Mouse (Mus musculus) MEL (cell line): ENCODE measurements around the gene Vangl1. TPM values are rescaled to one million over a fixed set of nuclear protein-coding genes. Genes with fewer than 3 reads are reported as not detected.
A peak's percentile ranks its signal among the peaks of the same experiment; 100 is the strongest.

ENCODE experiments used
- DNase-seq: peaks from one replicate; pipeline ENCODE4 v3.0.0; 2011; ENCODE audit warnings: low read depth, low spot score
- H3K27ac ChIP-seq: 2 replicates; pipeline ENCODE4 v1.5.1; 2012; ENCODE audit warnings: low read depth, mild to moderate bottlenecking, control low read depth, low read length, moderate library complexity; ENCODE audit not compliant: control insufficient read depth
- H3K27me3 ChIP-seq, 2 experiments: fragments of 150-350 bp in 1 of 2; sonication (generic) in 1 of 2; 2 replicates each; pipeline ENCODE4 v1.6.1; 2012; ENCODE audit warnings: low read length in 2 of 2, mild to moderate bottlenecking in 2 of 2, improper control_type of control experiment in 1 of 2, moderate library complexity in 1 of 2; ENCODE audit not compliant: insufficient read depth in 2 of 2, control insufficient read depth in 1 of 2
- H3K36me3 ChIP-seq, 2 experiments: 2 replicates each; pipeline ENCODE4 v1.6.1; 2012 to 2014; ENCODE audit warnings: low read length in 2 of 2, improper control_type of control experiment in 1 of 2, inconsistent platforms in 1 of 2, mild to moderate bottlenecking in 1 of 2; ENCODE audit not compliant: insufficient read depth in 2 of 2, control insufficient read depth in 1 of 2
- H3K4me1 ChIP-seq, 2 experiments: fragments of 150-350 bp in 1 of 2; sonication (generic) in 1 of 2; 2 replicates each; pipeline ENCODE4 v1.6.1; 2012; ENCODE audit warnings: low read length in 2 of 2, improper control_type of control experiment in 1 of 2, mild to moderate bottlenecking in 1 of 2; ENCODE audit not compliant: insufficient read depth in 2 of 2, control insufficient read depth in 1 of 2
- H3K4me3 ChIP-seq, 2 experiments: fragments of 150-350 bp in 1 of 2; sonication (generic) in 1 of 2; 2 replicates each; pipeline ENCODE4 v1.5.1; 2012; ENCODE audit warnings: low read depth in 2 of 2, low read length in 2 of 2, mild to moderate bottlenecking in 2 of 2, moderate library complexity in 2 of 2, control low read depth in 1 of 2, improper control_type of control experiment in 1 of 2; ENCODE audit not compliant: control insufficient read depth in 1 of 2, insufficient read depth in 1 of 2
- H3K79me2 ChIP-seq: 2 replicates; pipeline ENCODE4 v1.6.1; 2012; ENCODE audit warnings: mild to moderate bottlenecking, low read length, moderate library complexity; ENCODE audit not compliant: control insufficient read depth, poor library complexity, insufficient read depth
- H3K9ac ChIP-seq: 2 replicates; pipeline ENCODE4 v1.6.1; 2012; ENCODE audit warnings: low read depth, mild to moderate bottlenecking, control low read depth, low read length, moderate library complexity; ENCODE audit not compliant: control insufficient read depth, poor library complexity, severe bottlenecking
- H3K9me3 ChIP-seq: fragments of 150-350 bp; sonication (generic); replicated peaks from 2 replicates; pipeline ENCODE4 v1.6.1; 2012; ENCODE audit warnings: mild to moderate bottlenecking, low read length, improper control_type of control experiment, moderate library complexity; ENCODE audit not compliant: insufficient read depth
- CHD2 ChIP-seq: IDR thresholded peaks from 2 replicates; pipeline ENCODE4 v1.6.1; 2011; ENCODE audit warnings: low read length, improper control_type of control experiment
- CTCF ChIP-seq, 3 experiments: IDR thresholded peaks in 2 of 3; conservative IDR thresholded peaks in 1 of 3; 2 replicates each; pipeline ENCODE4 v1.5.1; 2011 to 2012; ENCODE audit warnings: low read length in 3 of 3, low read depth in 2 of 3, mild to moderate bottlenecking in 2 of 3, improper control_type of control experiment in 1 of 3, inconsistent platforms in 1 of 3, mixed read lengths in 1 of 3, moderate library complexity in 1 of 3; ENCODE audit not compliant: control insufficient read depth in 1 of 3, insufficient read depth in 1 of 3, poor library complexity in 1 of 3, severe bottlenecking in 1 of 3
- MYB ChIP-seq: IDR thresholded peaks from 2 replicates; pipeline ENCODE4 v1.6.1; 2011; ENCODE audit warnings: mild to moderate bottlenecking, low read depth, low read length, improper control_type of control experiment
- MYC ChIP-seq: IDR thresholded peaks from 2 replicates; pipeline ENCODE4 v1.6.1; 2011; ENCODE audit warnings: low read depth, mild to moderate bottlenecking, low read length, improper control_type of control experiment, moderate library complexity
- POLR2AphosphoS2 ChIP-seq: IDR thresholded peaks from 2 replicates; pipeline ENCODE4 v1.6.1; 2011; ENCODE audit warnings: low read length, improper control_type of control experiment
- RAD21 ChIP-seq: IDR thresholded peaks from 2 replicates; pipeline ENCODE4 v1.6.1; 2011; ENCODE audit warnings: mild to moderate bottlenecking, low read depth, low read length, improper control_type of control experiment
- RCOR1 ChIP-seq: IDR thresholded peaks from 2 replicates; pipeline ENCODE4 v1.6.1; 2012; ENCODE audit warnings: low read depth, mild to moderate bottlenecking, inconsistent platforms, low read length, improper control_type of control experiment
- SIN3A ChIP-seq: IDR thresholded peaks from 2 replicates; pipeline ENCODE4 v1.6.1; 2012; ENCODE audit warnings: low read length, improper control_type of control experiment, inconsistent platforms
- TAL1 ChIP-seq: IDR thresholded peaks from 2 replicates; pipeline ENCODE4 v1.6.1; 2012; ENCODE audit warnings: mild to moderate bottlenecking, inconsistent platforms, low read length, moderate library complexity, mixed read lengths
- UBTF ChIP-seq: IDR thresholded peaks from 2 replicates; pipeline ENCODE4 v1.6.1; 2012; ENCODE audit warnings: low read depth, mild to moderate bottlenecking, inconsistent platforms, low read length, improper control_type of control experiment, moderate library complexity, borderline replicate concordance; ENCODE audit not compliant: insufficient read depth
- polyA plus RNA-seq, 2 experiments: library from polyadenylated mRNA; stranded (reverse) in 1 of 2; unstranded in 1 of 2; fragments of >175 nt in 1 of 2; fragments of >200 nt in 1 of 2; gene quantifications; 2 replicates each; pipeline versions ENCODE4 v1.2.1 to v1.2.4; 2012; ENCODE audit warnings: low replicate concordance in 2 of 2, low read depth in 1 of 2; ENCODE audit not compliant: insufficient read length in 2 of 2, insufficient read depth in 1 of 2, missing spikeins in 1 of 2
- total RNA-seq: library from RNA; depleted of rRNA; stranded (reverse); fragments of 300-350 nt; gene quantifications from 2 replicates; pipeline ENCODE4 v1.2.3, GENCODE M21; 2012

The Vangl1 gene
- total and polyA plus RNA-seq, 3 experiments = 6.5 to 15.1 TPM; not detected in 1

DNA sequence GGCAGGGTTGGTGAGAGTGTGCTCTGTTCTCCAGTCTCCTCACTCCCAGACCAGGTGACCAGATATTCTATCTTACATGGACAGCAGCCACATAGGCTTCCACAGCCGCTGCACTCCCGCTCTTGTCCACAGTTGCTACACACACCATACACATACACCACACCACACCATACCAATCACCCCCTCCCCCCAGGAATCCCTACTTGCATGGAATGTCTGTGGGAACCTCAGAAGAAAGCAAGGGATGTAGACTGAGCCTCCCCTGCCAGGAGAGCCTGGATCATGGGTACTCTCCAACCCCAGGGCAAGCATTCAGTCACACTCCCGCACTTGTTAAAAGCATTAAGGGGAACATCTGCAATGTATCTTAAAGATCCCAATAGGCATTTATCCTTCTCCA is 48.4 kb upstream of the Vangl1 start:
- Histone ChIP-seq H3K9ac (no peak overlapping the region), H3K4me3 (no peak overlapping the region), H3K36me3 (no peaks in the 10 kb centered on the region), H3K27ac (no peak overlapping the region), H3K79me2 (no peaks in the 10 kb centered on the region), H3K27me3 (no peaks in the 10 kb centered on the region), H3K4me1 (no peaks in the 10 kb centered on the region), H3K9me3 (no peaks in the 10 kb centered on the region)
- TF ChIP-seq UBTF (no peak), SIN3A (no peak), TAL1 (no peak), MYB (no peak), RCOR1 (no peak)
- no peak for DNase-seq

DNA sequence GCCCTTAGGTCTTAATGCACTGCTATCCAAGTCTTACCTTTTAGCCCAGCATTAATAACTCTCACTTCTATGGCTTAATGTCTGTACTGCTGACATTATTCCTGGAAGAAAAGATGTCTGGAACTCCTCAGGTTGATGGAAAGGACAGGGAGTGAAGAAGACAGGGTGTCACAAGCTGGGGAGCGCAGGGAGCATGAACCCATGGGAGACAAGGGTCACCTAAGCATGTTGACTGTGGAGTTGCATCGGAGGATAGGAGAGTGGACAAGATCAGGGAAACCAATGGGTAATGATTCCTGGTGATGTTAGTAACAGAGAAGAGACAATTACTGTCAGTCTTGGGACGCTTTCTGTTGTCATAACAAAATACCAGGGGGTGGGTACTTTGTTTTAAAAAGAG is 46.4 kb upstream of the Vangl1 start:
- H3K27ac ChIP-seq = no peak overlapping the region
- no peaks in the 10 kb centered on the region for H3K36me3 ChIP-seq
- no peak overlapping the region for H3K9ac ChIP-seq
- H3K4me1 ChIP-seq = no peaks in the 10 kb centered on the region
- no peaks in the 10 kb centered on the region for H3K27me3 ChIP-seq
- TF ChIP-seq CHD2 (no peak), MYC (no peak), POLR2AphosphoS2 (no peak)
- TF ChIP-seq, all 39 proteins: peak for 0
- H3K79me2 ChIP-seq = no peaks in the 10 kb centered on the region
- H3K9me3 ChIP-seq = no peaks in the 10 kb centered on the region
- DNase-seq = no peak
- H3K4me3 ChIP-seq = no peak overlapping the region

DNA sequence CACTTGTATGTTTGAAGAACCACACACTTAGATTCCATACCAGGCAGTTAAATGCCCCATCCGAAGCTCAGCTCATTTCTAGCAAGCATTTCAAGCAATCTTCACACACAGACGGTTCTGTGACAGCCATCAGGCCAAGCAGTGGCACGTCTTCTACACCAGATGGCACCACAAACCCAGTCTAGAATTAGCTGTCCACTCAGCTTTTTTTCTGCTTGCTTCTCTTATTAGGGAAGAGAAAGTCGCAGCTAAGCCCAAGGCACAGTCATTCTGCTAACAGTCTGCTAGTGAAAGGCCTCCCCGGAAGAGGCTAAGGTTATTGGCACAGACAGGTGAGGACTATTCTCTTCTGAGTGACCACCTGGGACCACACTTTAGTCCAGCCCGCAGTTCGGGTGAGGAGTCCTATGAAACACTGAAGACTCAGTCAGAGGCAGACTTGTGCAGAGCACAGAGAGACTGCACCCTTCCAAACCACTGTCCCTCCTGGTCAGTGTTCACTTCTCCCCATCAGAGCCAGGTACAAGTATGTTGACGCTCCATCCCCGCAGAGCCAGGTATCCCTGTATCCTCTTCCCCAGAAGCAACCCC is 45.0 kb upstream of the Vangl1 start:
- no peaks in the 10 kb centered on the region for H3K9me3 ChIP-seq
- H3K27me3 ChIP-seq = no peaks in the 10 kb centered on the region
- no peak overlapping the region for H3K27ac ChIP-seq
- H3K9ac ChIP-seq = no peak overlapping the region
- no peak overlapping the region for H3K4me3 ChIP-seq
- no peak for DNase-seq
- no peaks in the 10 kb centered on the region for H3K36me3 ChIP-seq
- TF ChIP-seq TAL1 (no peak), RAD21 (peak; percentile 19), CTCF (IDR thresholded peaks at IDR 0.05 in 2 of 3, conservative IDR thresholded peaks at IDR 0.05 in 1 of 3; ENCODE audit: control insufficient read depth in 1 of 3, insufficient read depth in 1 of 3, low read depth in 2 of 3, low read length in 3 of 3, poor library complexity in 1 of 3, severe bottlenecking in 1 of 3) (peak; percentile 8 to 18 (median 14); a peak in 1 of 6 replicates)
- no peaks in the 10 kb centered on the region for H3K4me1 ChIP-seq
- H3K79me2 ChIP-seq = no peaks in the 10 kb centered on the region
